In the genomic region with DNA sequence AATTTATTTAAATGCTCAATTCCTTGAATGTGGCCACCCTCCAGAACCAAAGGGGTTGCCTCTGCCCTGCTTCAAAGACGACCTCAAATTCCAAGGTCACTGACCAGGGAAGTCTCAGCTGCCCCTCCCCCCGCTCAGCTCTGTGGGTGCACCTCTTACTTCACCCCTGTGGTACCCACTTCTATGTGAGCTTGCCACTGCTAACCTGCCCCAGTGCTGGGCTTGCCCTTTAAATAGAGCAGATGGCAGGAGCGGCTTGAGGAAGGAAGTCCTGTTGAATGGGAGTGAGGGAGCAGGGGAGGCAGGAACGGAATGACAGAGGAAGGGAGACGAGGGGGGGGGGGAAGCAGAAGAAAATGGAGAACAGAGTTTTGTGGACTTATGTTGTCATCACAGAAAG, we compare ENCODE assay signal across 9 mouse cellular contexts.
DNase-seq lines count a peak whose midpoint lies in the region; ATAC-seq and TF ChIP-seq lines count a peak whose summit lies in the region.
"Had no signal": no experiment of that assay in that cellular context is flagged by ENCODE, and none has a peak within 500 bp of the region (broad histone marks: within the 10 kb centered on the region; RNA-seq: fewer than 3 reads in every experiment).

No protein-coding gene starts in this region.

- TF ChIP-seq CTCF in cerebellum, adult 2 months (IDR thresholded peaks at IDR 0.05; ENCODE audit: borderline replicate concordance, insufficient read depth, low read depth, low read length) = no peak

- no peaks in the 10 kb centered on the region for H3K9me3 ChIP-seq in heart, embryonic 12.5 days (replicated peaks)
- no peaks in the 10 kb centered on the region for H3K9me3 ChIP-seq in midbrain, embryonic 16.5 days (replicated peaks; ENCODE audit: control insufficient read depth, low read length, poor library complexity, severe bottlenecking)
- no peaks in the 10 kb centered on the region for H3K9me3 ChIP-seq in midbrain, embryonic 14.5 days (ENCODE audit: control insufficient read depth, low read length)
- no peaks in the 10 kb centered on the region for H3K9me3 ChIP-seq in forebrain, embryonic 14.5 days (replicated peaks; ENCODE audit: control insufficient read depth, low read length)

- H3K27me3 ChIP-seq in heart, embryonic 12.5 days (replicated peaks) = no peaks in the 10 kb centered on the region
- no peaks in the 10 kb centered on the region for H3K27me3 ChIP-seq in midbrain, embryonic 16.5 days (ENCODE audit: control insufficient read depth, insufficient read depth, low read depth, low read length)
- H3K27me3 ChIP-seq in midbrain, embryonic 14.5 days (ENCODE audit: control insufficient read depth, insufficient read depth, low read length) = no peaks in the 10 kb centered on the region
- H3K27me3 ChIP-seq in cerebellum, adult 2 months (ENCODE audit: control insufficient read depth, insufficient read depth, low read length) = no peaks in the 10 kb centered on the region
- H3K27me3 ChIP-seq in forebrain, embryonic 14.5 days (replicated peaks; ENCODE audit: control insufficient read depth, insufficient read depth, low read length) = no peaks in the 10 kb centered on the region

- H3K4me1 ChIP-seq in heart, embryonic 12.5 days (replicated peaks) = no peaks in the 10 kb centered on the region
- no peaks in the 10 kb centered on the region for H3K4me1 ChIP-seq in midbrain, embryonic 16.5 days (ENCODE audit: control insufficient read depth, insufficient read depth, low read length)
- no peaks in the 10 kb centered on the region for H3K4me1 ChIP-seq in midbrain, embryonic 14.5 days (ENCODE audit: control insufficient read depth, insufficient read depth, low read length)
- H3K4me1 ChIP-seq in cerebellum, adult 2 months (ENCODE audit: control insufficient read depth, insufficient read depth, low read length) = peaks cover 4% of the 10 kb centered on the region
- H3K4me1 ChIP-seq in forebrain, embryonic 14.5 days (ENCODE audit: control insufficient read depth, insufficient read depth, low read length) = no peaks in the 10 kb centered on the region

- no peaks in the 10 kb centered on the region for H3K36me3 ChIP-seq in heart, embryonic 12.5 days
- no peaks in the 10 kb centered on the region for H3K36me3 ChIP-seq in midbrain, embryonic 16.5 days (ENCODE audit: control insufficient read depth, insufficient read depth, low read length)
- H3K36me3 ChIP-seq in midbrain, embryonic 14.5 days (ENCODE audit: control insufficient read depth, insufficient read depth, low read length) = no peaks in the 10 kb centered on the region
- H3K36me3 ChIP-seq in forebrain, embryonic 14.5 days (ENCODE audit: control insufficient read depth, insufficient read depth, low read length) = no peaks in the 10 kb centered on the region

- DNase-seq in heart, adult 18-20 months = no peak
- DNase-seq in midbrain, embryonic 14.5 days = no peak
- DNase-seq in cerebellum, adult 2 months = peak; percentile 50 to 68
- DNase-seq in forebrain, embryonic 14.5 days (ENCODE audit: low spot score) = no peak
- DNase-seq: kidney, adult 18-20 months had no signal

- no peak overlapping the region for H3K27ac ChIP-seq in heart, embryonic 12.5 days (ENCODE audit: poor library complexity, severe bottlenecking)
- no peak overlapping the region for H3K27ac ChIP-seq in midbrain, embryonic 16.5 days (ENCODE audit: low read length)
- H3K27ac ChIP-seq in midbrain, embryonic 14.5 days (replicated peaks; ENCODE audit: low read depth, low read length) = no peak overlapping the region
- H3K27ac ChIP-seq in cerebellum, adult 2 months (ENCODE audit: insufficient read depth, low read length) = peak overlapping the region; percentile 86
- H3K27ac ChIP-seq in forebrain, embryonic 14.5 days (ENCODE audit: low read depth, low read length) = no peak overlapping the region
- H3K27ac ChIP-seq: macrophage had no signal

- peak overlapping the region; percentile 26; the same call in 1 of the 2 replicates for H3K9ac ChIP-seq in heart, embryonic 12.5 days
- H3K9ac ChIP-seq in midbrain, embryonic 16.5 days (ENCODE audit: low read depth, low read length) = 0 out of 2 replicates have a peak overlapping the region, but pooled peaks have one; percentile 10
- H3K9ac ChIP-seq in midbrain, embryonic 14.5 days (replicated peaks; ENCODE audit: low read length) = no peak overlapping the region
- no peak overlapping the region for H3K9ac ChIP-seq in forebrain, embryonic 14.5 days (ENCODE audit: low read length)

- 16% methylated on average over 5 of the region's 5 CpGs for WGBS in heart, embryonic 12.5 days
- 24% methylated on average over 5 of the region's 5 CpGs for WGBS in midbrain, embryonic 16.5 days
- WGBS in midbrain, embryonic 14.5 days = 38% methylated on average over 5 of the region's 5 CpGs
- 14% methylated on average over 5 of the region's 5 CpGs for WGBS in cerebellum, adult 2 months
- 37% methylated on average over 5 of the region's 5 CpGs for WGBS in forebrain, embryonic 14.5 days

- no peak overlapping the region for H3K4me3 ChIP-seq in heart, embryonic 12.5 days
- H3K4me3 ChIP-seq in midbrain, embryonic 16.5 days (ENCODE audit: low read depth, low read length) = no peak overlapping the region
- no peak overlapping the region for H3K4me3 ChIP-seq in midbrain, embryonic 14.5 days (replicated peaks; ENCODE audit: low read depth, low read length)
- H3K4me3 ChIP-seq in cerebellum, adult 2 months (replicated peaks; ENCODE audit: insufficient read depth, low read depth, low read length) = no peak overlapping the region
- H3K4me3 ChIP-seq in forebrain, embryonic 14.5 days (ENCODE audit: low read depth, low read length) = no peak overlapping the region

- no peak overlapping the region for H3K4me2 ChIP-seq in heart, embryonic 12.5 days
- H3K4me2 ChIP-seq in midbrain, embryonic 16.5 days (ENCODE audit: low read length) = no peak overlapping the region
- H3K4me2 ChIP-seq in midbrain, embryonic 14.5 days (ENCODE audit: low read length) = no peak overlapping the region
- no peak overlapping the region for H3K4me2 ChIP-seq in forebrain, embryonic 14.5 days (ENCODE audit: low read length)

- ATAC-seq in heart, embryonic 12.5 days (ENCODE audit: insufficient number of reproducible peaks, low FRiP score) = no peak
- 0 out of 2 replicates have a peak, but pooled peaks have one; percentile 58 for ATAC-seq in midbrain, embryonic 16.5 days
- no peak for ATAC-seq in midbrain, embryonic 14.5 days (ENCODE audit: low FRiP score, low TSS enrichment)
- 0 out of 2 replicates have a peak, but pooled peaks have one; percentile 40 for ATAC-seq in forebrain, embryonic 14.5 days
- no peak for ATAC-seq in erythroblast, adult 5-6 weeks (replicated peaks; ENCODE audit: low FRiP score, poor library complexity, severe bottlenecking)

- TF ChIP-seq POLR2A in cerebellum, adult 2 months (IDR thresholded peaks at IDR 0.05; ENCODE audit: borderline replicate concordance, insufficient read depth, low read length) = no peak

Comparison
In these comparisons a context has a peak if more than half of its experiments do, and no peak if none do; other contexts are left out.
1. ATAC-seq: peak in midbrain, embryonic 16.5 days (single experiment) and forebrain, embryonic 14.5 days (single experiment); none in heart, embryonic 12.5 days (single experiment), midbrain, embryonic 14.5 days (single experiment) and erythroblast, adult 5-6 weeks (single experiment).
2. H3K9ac ChIP-seq: peak in heart, embryonic 12.5 days (single experiment) and midbrain, embryonic 16.5 days (single experiment); none in midbrain, embryonic 14.5 days (single experiment) and forebrain, embryonic 14.5 days (single experiment).
3. DNase-seq: peak in cerebellum, adult 2 months (2 of 2); none in heart, adult 18-20 months (0 of 2), midbrain, embryonic 14.5 days (single experiment) and forebrain, embryonic 14.5 days (single experiment).